In genomic region chr5:108163695-108164094, GRCm38 (mm10) we compare ENCODE assay signal across 9 mouse cellular contexts. TPM values are rescaled to one million over a fixed set of nuclear protein-coding genes. Genes with fewer than 3 reads are reported as not detected.
DNase-seq lines count a peak whose midpoint lies in the region; ATAC-seq and TF ChIP-seq lines count a peak whose summit lies in the region.
"Had no signal": no experiment of that assay in that cellular context is flagged by ENCODE, and none has a peak within 500 bp of the region (broad histone marks: within the 10 kb centered on the region; RNA-seq: fewer than 3 reads in every experiment).

No protein-coding gene starts in this region.

- H3K4me1 ChIP-seq in intestine, postnatal 0 days (replicated peaks; ENCODE audit: control insufficient read depth, insufficient read depth, low read length), result no peaks in the 10 kb centered on the region
- H3K4me1 ChIP-seq in intestine, embryonic 15.5 days (replicated peaks), result no peaks in the 10 kb centered on the region
- H3K4me1 ChIP-seq: embryonic facial prominence, embryonic 15.5 days had no signal

- H3K36me3 ChIP-seq in intestine, postnatal 0 days (ENCODE audit: control insufficient read depth, insufficient read depth), result no peaks in the 10 kb centered on the region
- no peaks in the 10 kb centered on the region for H3K36me3 ChIP-seq in intestine, embryonic 15.5 days
- H3K36me3 ChIP-seq: embryonic facial prominence, embryonic 15.5 days had no signal

- H3K4me3 ChIP-seq in intestine, postnatal 0 days (ENCODE audit: low read depth, low read length), result no peak overlapping the region
- H3K4me3 ChIP-seq in intestine, embryonic 15.5 days (replicated peaks), result no peak overlapping the region
- H3K4me3 ChIP-seq: embryonic facial prominence, embryonic 15.5 days had no signal

- H3K27me3 ChIP-seq in intestine, postnatal 0 days (replicated peaks; ENCODE audit: control insufficient read depth, insufficient read depth, low read length), result no peaks in the 10 kb centered on the region
- H3K27me3 ChIP-seq in intestine, embryonic 15.5 days (replicated peaks), result no peaks in the 10 kb centered on the region
- H3K27me3 ChIP-seq: embryonic facial prominence, embryonic 15.5 days had no signal

- 25% methylated on average over 1 of the region's 1 CpGs for WGBS in intestine, postnatal 0 days
- WGBS in intestine, embryonic 15.5 days, result 29% methylated on average over 1 of the region's 1 CpGs

- no peaks in the 10 kb centered on the region for H3K9me3 ChIP-seq in intestine, postnatal 0 days (ENCODE audit: control insufficient read depth)
- H3K9me3 ChIP-seq in intestine, embryonic 15.5 days, result no peaks in the 10 kb centered on the region
- H3K9me3 ChIP-seq: embryonic facial prominence, embryonic 15.5 days had no signal

- no peak for ATAC-seq in intestine, postnatal 0 days
- ATAC-seq in intestine, embryonic 15.5 days, result no peak

- TF ChIP-seq CTCF in intestine, postnatal 0 days (IDR thresholded peaks at IDR 0.05; ENCODE audit: low read depth), result peak; percentile 69

- DNase-seq in 416B (ENCODE audit: low read depth), result peak; percentile 53
- peak; percentile 16 for DNase-seq in Muller cell, postnatal 12 days (ENCODE audit: inconsistent ontology term)
- DNase-seq in cerebellum, adult 9-11 months, result peak; percentile 8
- DNase-seq in kidney, postnatal 36 days, result peak; percentile 40 to 75
- peak; percentile 15 to 18 for DNase-seq in spleen, postnatal 36 days (ENCODE audit: low spot score in 2 of 2)
- no peak for DNase-seq in urinary bladder, postnatal 10 days (ENCODE audit: low spot score)

- no peak overlapping the region for H3K9ac ChIP-seq in intestine, postnatal 0 days (ENCODE audit: low read depth, low read length)
- H3K9ac ChIP-seq in intestine, embryonic 15.5 days, result no peak overlapping the region
- H3K9ac ChIP-seq: embryonic facial prominence, embryonic 15.5 days had no signal

- H3K27ac ChIP-seq in intestine, postnatal 0 days (ENCODE audit: low read depth, low read length), result no peak overlapping the region
- H3K27ac ChIP-seq in intestine, embryonic 15.5 days, result no peak overlapping the region
- H3K27ac ChIP-seq: embryonic facial prominence, embryonic 15.5 days had no signal

- H3K4me2 ChIP-seq in intestine, postnatal 0 days (replicated peaks; ENCODE audit: low read depth), result no peak overlapping the region
- H3K4me2 ChIP-seq in intestine, embryonic 15.5 days (replicated peaks), result no peak overlapping the region
- H3K4me2 ChIP-seq: embryonic facial prominence, embryonic 15.5 days had no signal

RNA-seq across cellular contexts. Expression of gene Ccdc18, which starts 31.0 kb away (rescaled TPM):
- polyA plus RNA-seq in intestine, postnatal 0 days (2015; fragmentation: Nextera tagmentation; extraction: Ambion mirVana), result 3.3 and 4.9 TPM in 2 replicates
- polyA plus RNA-seq in intestine, embryonic 15.5 days (2015; fragmentation: Nextera tagmentation; extraction: Ambion mirVana), result 9.3 and 10.2 TPM in 2 replicates

RNA-seq across cellular contexts. Expression of gene Tmed5, which starts 31.3 kb away (rescaled TPM):
- polyA plus RNA-seq in intestine, postnatal 0 days (2015; fragmentation: Nextera tagmentation; extraction: Ambion mirVana), result 19.3 and 20.5 TPM in 2 replicates
- polyA plus RNA-seq in intestine, embryonic 15.5 days (2015; fragmentation: Nextera tagmentation; extraction: Ambion mirVana), result 41.1 and 44.6 TPM in 2 replicates
